Mouse (Mus musculus) cortical plate, adult 2 months (tissue): Measurements from ENCODE around the gene D1Ertd622e.

ENCODE experiments used
- CTCF ChIP-seq: fragments of 200-500 bp; IDR thresholded peaks from 2 replicates; pipeline ENCODE4 v1.5.1; 2011; ENCODE audit warnings: mild to moderate bottlenecking, control low read depth, low read length; ENCODE audit not compliant: insufficient read depth; ENCODE audit errors: extremely low read depth
- POLR2A ChIP-seq: fragments of 200-500 bp; IDR thresholded peaks from 2 replicates; pipeline ENCODE4 v1.6.1; 2011; ENCODE audit warnings: mild to moderate bottlenecking, low read length, control low read depth; ENCODE audit not compliant: insufficient read depth; ENCODE audit errors: extremely low read depth

DNA sequence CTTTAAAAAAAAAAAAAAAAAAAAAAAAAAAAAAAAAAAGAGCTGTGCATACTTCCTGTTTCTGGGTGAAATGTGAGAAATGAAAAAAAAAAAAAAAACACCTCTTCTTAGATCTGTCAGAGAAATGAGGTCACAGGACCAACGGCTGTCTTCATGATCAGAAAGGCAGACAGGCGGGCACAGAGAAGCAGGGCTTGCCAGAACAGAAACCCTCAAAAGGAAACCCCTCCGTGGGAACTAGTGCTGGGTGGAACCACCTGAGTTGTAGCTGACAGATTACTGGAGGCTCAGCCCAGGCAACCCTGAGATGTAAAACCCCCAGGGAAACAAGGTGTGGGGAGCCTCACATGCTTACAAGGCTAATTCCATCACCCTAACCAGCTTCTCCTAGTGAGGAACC is 81.6 kb downstream of the D1Ertd622e start:
- TF ChIP-seq CTCF (no peak), POLR2A (no peak)
